Mouse (Mus musculus): ENCODE measurements around the gene Crisp1.

Gene Crisp1

DNA sequence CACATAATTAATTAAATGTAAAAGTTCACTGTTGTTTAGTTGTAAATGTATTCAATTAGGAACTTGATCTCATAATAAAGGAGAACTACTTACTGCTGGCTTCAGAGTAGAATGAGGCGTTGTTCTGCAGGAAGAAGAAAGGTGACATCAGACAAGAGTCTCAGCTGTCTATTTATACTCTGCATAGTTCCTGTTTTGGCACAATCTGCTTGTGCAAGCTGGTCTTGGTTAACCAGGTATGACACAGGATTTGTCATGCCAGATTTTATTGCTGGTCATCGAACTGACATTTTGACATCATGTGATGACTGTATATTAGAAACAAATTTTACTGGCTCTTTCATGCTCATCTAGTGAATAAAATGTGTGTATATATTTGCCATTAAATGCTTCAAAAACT lies at the start of gene Crisp1:
TSS of gene Crisp1 (minus strand) at position 146 of the 400 bp plus-strand sequence.
- no peak for DNase-seq (ENCODE audit: low spot score)

DNA sequence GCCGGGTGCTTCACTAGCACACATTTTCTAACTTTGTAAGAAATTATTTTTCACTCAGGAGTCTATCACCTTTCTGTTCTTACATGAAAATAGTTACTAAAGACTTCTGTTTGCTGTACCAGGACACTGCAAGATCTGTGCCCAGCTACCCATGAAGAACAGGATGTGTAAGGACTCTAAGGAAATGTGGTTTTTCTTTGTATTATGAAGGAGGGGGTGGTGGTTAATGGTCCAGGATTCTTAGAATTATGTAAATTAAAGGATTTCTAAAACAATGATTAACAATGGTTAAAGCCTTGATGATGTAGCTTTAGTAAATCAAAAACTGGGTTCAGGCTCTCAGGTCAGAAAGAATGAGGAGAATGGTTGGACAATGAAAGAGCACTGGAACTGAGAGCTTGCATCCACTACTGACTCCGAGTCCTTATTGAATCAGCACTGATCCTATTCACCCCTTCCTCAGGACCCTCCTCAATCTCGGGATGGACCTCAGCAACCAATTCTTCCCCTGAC lies 23.5 kb upstream of the Crisp1 start:
- DNase-seq (ENCODE audit: low spot score): no peak

DNA sequence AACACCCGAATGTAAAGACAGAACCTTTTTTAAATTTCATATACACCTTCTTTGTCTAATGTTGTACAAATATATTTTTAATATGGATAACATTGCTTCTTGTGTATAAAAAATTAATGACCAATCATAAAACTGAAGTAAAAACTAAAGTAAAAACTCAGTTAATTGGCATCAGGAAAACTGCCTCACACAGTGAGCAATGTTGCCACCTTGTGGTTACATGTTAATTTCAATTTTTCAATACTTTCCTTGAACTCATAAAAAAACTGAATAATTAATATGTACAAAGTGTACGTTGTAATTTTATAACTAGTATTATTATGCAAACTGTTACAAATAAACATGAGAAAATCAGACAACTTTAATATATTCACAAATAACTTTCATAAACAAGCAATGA lies 33.6 kb downstream of the Crisp1 start:
- peak; percentile 12 for DNase-seq (ENCODE audit: low spot score)

GRCm38 (mm10) chr17:40275519-40275918 lies 43.5 kb downstream of the Crisp1 start:
- no peak for DNase-seq (ENCODE audit: low spot score)

DNA sequence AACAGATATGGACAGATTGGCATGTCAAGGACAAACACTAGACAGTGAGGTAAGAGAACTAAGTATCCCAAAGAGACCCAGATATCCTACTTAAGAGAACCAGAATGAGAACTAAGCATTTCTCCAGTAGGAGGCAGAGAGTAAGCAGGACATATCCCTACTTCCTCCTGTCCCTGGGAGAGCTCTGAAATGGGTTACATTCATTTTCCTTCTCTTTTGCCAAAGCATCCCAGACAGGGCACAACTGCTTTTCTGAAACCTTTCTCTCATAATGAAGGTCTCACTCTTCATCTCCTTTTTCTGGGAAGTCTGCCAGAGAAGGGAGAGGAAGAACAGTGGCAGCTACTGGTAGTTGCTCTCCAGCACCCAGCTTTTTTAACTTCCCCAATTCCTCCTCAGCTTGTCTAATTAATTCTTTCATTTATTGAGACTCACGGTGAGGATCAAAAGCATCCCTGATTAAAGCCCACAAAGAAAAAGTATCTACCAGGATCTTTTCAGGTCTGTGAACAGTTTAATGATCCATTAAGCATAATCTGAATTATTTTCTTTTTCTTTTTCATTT lies 44.0 kb downstream of the Crisp1 start:
- DNase-seq (ENCODE audit: low spot score): no peak

- DNase-seq (ENCODE audit: low spot score): no peak
These were observed 66.5 kb downstream of the Crisp1 start for GRCm38 (mm10) chr17:40252487-40252886.

All from embryo, embryonic 10.5 days (tissue).